Mouse (Mus musculus): ENCODE data around the gene Zyg11b. TPM values are rescaled to one million over a fixed set of nuclear protein-coding genes. Genes with fewer than 3 reads are reported as not detected.

The Zyg11b gene
- polyA plus RNA-seq, 1 experiment = 18.3 TPM

DNA sequence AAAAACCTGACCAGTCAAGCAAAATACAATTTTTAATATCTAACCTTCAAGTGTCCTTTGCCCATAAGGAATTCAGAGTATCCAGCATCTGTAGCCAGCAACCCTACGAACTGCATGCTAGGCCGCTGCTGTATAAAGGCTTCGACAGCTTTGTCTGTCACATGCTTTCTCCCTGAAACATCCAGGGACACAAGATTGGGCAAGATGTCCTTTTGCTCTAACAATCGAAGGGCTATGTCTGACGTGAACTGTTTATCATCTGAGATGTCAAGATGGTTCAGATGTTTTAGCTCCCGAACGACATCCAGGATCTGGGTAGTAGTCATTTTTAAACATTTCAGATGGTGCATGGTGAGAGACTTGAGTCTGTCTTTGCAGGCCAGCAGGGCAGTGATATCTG, 35.1 kb downstream of the Zyg11b start:
- no peaks in the 10 kb centered on the region for H3K4me1 ChIP-seq (ENCODE audit: control insufficient read depth, insufficient read depth, insufficient read length, low read length)
- H3K27ac ChIP-seq (replicated peaks; ENCODE audit: low read depth, low read length) = no peak overlapping the region
- no peak overlapping the region for H3K4me3 ChIP-seq (ENCODE audit: insufficient read depth, low read depth, low read length)

DNA sequence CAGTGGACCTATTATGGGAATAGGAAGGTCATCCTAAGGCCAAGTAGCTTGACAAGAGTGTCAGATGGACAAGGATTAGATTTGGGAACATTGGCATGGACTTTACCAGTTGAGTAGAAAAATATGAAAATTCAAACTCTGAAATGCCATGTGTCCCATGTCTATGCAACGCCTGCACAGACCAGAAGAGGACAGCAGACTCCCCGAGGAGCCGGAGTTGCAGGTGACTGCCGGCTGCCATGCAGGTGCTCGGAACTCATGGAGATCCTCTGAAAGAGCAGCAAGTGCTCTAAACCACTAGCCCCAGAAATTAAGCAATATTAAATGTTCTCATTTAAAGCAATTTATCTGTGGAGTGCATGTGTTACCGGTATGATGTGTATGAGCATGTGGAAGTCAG, 47.6 kb downstream of the Zyg11b start:
- Histone ChIP-seq H3K4me3 (ENCODE audit: insufficient read depth, low read depth, low read length) (no peak overlapping the region), H3K27ac (replicated peaks; ENCODE audit: low read depth, low read length) (no peak overlapping the region), H3K4me1 (ENCODE audit: control insufficient read depth, insufficient read depth, insufficient read length, low read length) (no peaks in the 10 kb centered on the region)

DNA sequence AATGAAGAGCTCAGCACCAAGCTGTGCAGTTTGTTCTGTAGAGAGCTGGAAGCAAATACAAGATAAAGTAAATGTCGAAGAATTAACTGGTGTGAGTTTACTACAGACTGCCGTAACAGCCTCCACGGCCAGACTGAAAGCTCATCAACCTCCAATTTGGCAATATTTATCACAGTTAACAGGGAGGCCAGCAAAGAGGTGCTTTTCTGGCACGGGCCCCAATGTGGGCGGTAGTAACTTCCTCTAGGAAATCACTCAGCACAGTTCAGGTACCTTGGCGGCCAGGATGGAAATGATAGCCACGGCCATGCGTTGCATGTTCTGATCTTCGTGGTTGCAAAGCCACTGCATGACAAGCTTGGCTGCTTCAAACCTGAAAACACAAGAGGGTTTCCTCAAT, 50.4 kb downstream of the Zyg11b start:
- no peak overlapping the region for H3K4me3 ChIP-seq (ENCODE audit: insufficient read depth, low read depth, low read length)
- no peaks in the 10 kb centered on the region for H3K4me1 ChIP-seq (ENCODE audit: control insufficient read depth, insufficient read depth, insufficient read length, low read length)
- H3K27ac ChIP-seq (replicated peaks; ENCODE audit: low read depth, low read length) = no peak overlapping the region

DNA sequence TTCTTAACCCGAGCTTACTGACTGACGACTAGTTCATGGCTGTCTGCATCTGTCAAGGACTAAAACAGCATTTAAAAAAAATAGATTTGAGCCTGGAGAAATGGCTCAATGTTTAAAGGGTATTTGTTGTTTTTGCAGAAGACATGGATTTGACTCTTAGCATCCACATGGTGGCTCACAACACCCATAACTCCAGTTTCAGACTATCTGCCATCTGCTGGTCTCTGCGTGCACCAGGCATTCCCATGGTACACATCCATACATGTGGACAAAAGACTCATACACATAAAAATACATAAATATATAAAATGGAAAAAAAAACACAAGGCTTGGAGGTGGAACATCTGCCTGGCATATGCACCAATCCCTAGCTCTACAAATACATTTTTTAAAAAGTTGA, 51.6 kb downstream of the Zyg11b start:
- Histone ChIP-seq H3K4me3 (ENCODE audit: insufficient read depth, low read depth, low read length) (no peak overlapping the region), H3K4me1 (ENCODE audit: control insufficient read depth, insufficient read depth, insufficient read length, low read length) (no peaks in the 10 kb centered on the region), H3K27ac (replicated peaks; ENCODE audit: low read depth, low read length) (no peak overlapping the region)

DNA sequence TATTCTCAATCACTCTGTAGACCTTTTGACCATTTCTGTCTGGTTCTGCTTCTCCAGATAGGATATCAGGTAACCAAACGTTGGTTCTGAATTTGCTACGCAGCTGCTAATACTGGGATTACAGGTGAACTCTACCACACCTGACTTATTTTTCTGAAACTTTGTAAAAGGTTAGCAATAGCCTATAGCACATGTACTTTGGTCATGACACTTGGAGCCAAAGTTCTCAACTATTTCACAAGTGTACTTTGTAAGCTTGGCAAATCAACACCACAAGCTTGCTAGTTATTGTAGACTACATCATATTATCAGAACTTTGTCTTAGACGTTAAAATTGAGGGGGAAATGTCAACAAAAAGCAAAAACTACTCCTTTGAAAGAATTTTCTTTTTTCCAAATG, 67.2 kb downstream of the Zyg11b start:
- H3K4me3 ChIP-seq (ENCODE audit: insufficient read depth, low read depth, low read length) = no peak overlapping the region
- H3K4me1 ChIP-seq (ENCODE audit: control insufficient read depth, insufficient read depth, insufficient read length, low read length) = no peaks in the 10 kb centered on the region
- no peak overlapping the region for H3K27ac ChIP-seq (replicated peaks; ENCODE audit: low read depth, low read length)

DNA sequence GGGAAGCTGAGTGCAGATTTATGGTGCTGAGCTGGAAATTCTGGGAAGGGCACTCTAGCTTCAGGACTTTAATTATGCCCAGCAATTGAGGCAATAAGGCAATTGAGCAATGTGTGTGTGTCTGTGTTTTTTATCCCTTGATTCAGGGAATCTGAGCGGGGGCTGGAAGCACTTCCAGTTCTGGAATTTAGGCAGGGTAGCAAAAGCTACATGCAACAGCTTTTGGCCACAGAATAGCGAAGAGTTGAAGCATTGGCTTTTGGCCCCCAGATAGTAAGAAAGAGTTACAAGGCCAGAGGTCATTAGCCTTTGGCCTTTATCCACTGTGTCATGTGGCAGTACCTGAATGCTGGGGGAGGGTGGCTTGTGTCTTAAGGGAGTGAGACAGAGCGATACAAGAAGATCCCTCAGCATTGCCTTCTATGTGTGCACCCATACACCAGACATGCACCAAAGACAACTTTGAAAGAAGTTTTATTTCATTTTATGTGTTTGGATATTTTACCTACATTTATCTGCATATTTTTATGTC, 75.5 kb downstream of the Zyg11b start:
- Histone ChIP-seq H3K4me3 (ENCODE audit: insufficient read depth, low read depth, low read length) (no peak overlapping the region), H3K27ac (replicated peaks; ENCODE audit: low read depth, low read length) (peak overlapping the region; percentile 52), H3K4me1 (ENCODE audit: control insufficient read depth, insufficient read depth, insufficient read length, low read length) (peaks cover 6% of the 10 kb centered on the region; the same call in 1 of the 2 replicates)

DNA sequence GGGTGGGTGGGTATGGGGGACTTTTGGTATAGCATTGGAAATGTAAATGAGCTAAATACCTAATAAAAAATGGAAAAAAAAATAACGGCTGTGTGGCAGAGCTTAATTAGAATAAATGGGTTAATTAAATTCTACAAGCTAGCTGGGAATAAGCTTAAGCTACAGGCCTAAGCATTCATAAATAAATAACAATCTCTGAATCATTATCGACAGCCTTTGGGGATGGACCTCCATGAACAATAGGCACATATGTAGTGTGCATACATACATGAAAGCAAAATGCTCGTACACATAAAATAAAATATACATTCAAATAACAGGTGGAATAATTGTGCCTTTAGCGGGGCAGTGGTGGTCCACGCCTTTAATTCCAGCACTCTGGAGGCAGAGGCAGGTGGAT, 78.4 kb downstream of the Zyg11b start:
- peaks cover 6% of the 10 kb centered on the region; the same call in 1 of the 2 replicates for H3K4me1 ChIP-seq (ENCODE audit: control insufficient read depth, insufficient read depth, insufficient read length, low read length)
- H3K27ac ChIP-seq (replicated peaks; ENCODE audit: low read depth, low read length) = no peak overlapping the region
- no peak overlapping the region for H3K4me3 ChIP-seq (ENCODE audit: insufficient read depth, low read depth, low read length)

DNA sequence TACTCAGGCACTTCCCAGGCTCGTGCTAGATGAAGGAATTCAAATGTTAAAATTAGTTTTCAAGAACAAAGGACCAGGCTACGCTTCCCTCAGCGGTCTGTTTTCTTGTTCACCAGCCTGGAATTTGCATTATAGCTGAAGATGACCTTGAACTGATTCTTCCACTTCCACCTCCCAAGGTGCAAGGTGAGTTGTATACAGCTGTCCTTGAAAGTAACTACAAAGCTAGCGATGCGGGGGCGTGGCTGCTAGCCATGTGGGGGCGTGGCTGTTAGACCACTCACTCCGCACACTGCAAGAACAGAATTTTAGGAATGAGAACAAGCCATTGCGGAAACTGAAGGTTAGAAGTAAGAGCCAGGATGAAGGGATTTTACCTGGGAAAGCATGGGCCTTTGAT, 81.9 kb downstream of the Zyg11b start:
- Histone ChIP-seq H3K27ac (replicated peaks; ENCODE audit: low read depth, low read length) (no peak overlapping the region), H3K4me3 (ENCODE audit: insufficient read depth, low read depth, low read length) (no peak overlapping the region), H3K4me1 (ENCODE audit: control insufficient read depth, insufficient read depth, insufficient read length, low read length) (no peaks in the 10 kb centered on the region; the same call in 1 of the 2 replicates)

DNA sequence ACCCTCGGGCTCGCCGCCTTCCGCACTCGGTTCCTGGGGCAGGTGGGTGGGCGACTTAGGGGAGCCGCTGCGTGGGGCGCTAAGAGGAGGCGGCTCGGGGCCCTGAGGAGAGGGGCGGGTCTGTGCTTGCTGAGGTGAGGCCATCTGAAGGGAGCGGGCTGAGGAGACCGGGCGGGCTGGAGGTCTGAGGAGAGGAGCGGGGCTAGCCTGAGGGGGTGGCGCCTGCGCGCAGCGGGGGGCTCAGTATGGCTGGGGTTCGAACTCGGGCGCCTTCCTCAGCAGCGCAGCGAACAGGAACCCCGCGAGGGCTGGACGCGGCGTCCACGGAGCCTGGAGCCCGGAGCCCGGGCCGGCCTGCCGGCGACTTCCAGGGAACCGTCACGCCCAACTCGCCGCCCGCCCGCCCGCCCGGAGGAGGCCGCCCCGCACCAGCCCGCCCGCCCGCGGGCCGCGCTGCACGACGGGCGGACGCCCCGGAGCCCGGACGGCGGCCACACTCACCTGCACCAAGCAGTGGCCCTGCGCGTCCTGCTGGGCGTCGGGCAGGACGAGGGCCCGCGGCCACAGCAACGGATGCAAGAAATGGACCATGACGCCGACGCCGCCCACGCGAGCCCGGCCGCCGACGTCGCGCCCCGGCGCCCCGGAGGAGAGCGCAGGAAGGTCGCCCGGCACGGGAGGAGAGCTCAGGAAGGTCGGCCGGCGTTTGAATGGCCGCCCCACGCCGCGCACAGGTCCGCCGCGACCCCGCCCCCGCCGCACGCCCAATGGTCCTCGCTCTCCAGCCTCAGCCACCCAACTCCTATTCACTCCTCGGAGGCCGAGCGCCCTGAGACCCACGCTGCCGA, 83.3 kb downstream of the Zyg11b start, which contains the start of gene Zyg11a:
TSS of gene Zyg11a (minus strand) at position 717 of the 848 bp plus-strand sequence.
- peak within 1 kb of the TSS; percentile 58 for H3K4me3 ChIP-seq (ENCODE audit: insufficient read depth, low read depth, low read length)
- H3K27ac ChIP-seq (replicated peaks; ENCODE audit: low read depth, low read length) = no peak within 1 kb of the TSS
- H3K4me1 ChIP-seq (ENCODE audit: control insufficient read depth, insufficient read depth, insufficient read length, low read length) = no peaks in the 10 kb centered on the region; the same call in 1 of the 2 replicates

DNA sequence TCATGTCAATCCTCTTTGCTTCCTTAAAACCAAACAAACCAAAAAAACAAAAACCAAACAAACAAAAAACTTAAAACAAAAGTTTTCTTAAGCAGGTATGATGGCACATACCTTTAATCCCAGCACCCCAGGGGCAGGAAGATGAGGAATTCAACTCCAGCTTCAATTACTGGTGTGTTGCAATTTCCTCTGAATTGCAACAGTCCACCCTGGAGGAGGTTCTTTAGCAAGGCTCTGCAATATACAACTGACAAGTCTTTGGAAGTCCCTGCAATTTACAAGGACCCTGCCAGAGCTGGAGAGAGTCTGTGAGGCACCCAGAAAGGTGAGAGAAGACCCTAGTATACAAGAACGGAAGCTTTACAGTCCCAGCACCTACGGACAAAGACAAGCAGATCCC, 87.9 kb downstream of the Zyg11b start:
- no peaks in the 10 kb centered on the region; the same call in 1 of the 2 replicates for H3K4me1 ChIP-seq (ENCODE audit: control insufficient read depth, insufficient read depth, insufficient read length, low read length)
- H3K4me3 ChIP-seq (ENCODE audit: insufficient read depth, low read depth, low read length) = no peak overlapping the region
- no peak overlapping the region for H3K27ac ChIP-seq (replicated peaks; ENCODE audit: low read depth, low read length)

DNA sequence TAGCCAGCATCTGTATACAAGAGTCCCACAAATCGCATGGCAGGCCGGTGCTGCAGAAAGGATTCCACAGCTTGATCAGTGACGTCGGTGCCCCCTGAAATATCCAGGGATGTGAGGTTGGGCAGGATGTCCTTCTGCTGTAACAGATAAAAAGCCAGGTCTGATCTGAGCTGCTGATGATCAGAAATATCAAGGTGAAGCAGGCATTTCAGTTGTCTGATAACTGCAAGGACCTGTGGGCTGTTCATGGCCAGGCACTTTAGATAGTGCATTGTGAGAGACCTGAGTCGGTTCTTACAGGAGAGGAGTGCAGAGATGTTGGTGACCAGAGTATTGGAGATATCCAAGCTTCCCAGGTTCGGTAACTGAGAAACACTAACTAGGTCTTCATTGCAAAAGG, 96.3 kb downstream of the Zyg11b start:
- Histone ChIP-seq H3K4me3 (ENCODE audit: insufficient read depth, low read depth, low read length) (no peak overlapping the region), H3K4me1 (ENCODE audit: control insufficient read depth, insufficient read depth, insufficient read length, low read length) (no peaks in the 10 kb centered on the region), H3K27ac (replicated peaks; ENCODE audit: low read depth, low read length) (no peak overlapping the region)

DNA sequence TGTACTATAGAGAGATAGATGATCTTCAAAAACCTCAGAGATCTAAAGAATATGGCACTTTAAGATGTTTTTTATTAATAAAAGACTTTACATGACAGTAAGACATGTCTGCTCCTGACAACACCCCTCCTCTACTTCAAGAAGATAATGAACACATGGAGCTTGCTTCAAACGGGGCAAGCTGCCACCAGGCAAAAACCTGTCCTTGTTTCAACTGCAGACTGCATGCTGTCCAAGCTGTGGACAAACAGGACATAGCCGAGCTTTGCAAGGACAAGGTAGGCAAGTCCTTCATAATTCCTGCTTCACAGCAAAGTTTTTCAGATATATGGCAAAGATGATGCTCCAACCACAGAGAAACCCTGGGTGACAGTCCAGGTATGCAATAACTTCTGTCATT, 101.7 kb downstream of the Zyg11b start:
- Histone ChIP-seq H3K27ac (replicated peaks; ENCODE audit: low read depth, low read length) (no peak overlapping the region), H3K4me1 (ENCODE audit: control insufficient read depth, insufficient read depth, insufficient read length, low read length) (no peaks in the 10 kb centered on the region), H3K4me3 (ENCODE audit: insufficient read depth, low read depth, low read length) (no peak overlapping the region)

DNA sequence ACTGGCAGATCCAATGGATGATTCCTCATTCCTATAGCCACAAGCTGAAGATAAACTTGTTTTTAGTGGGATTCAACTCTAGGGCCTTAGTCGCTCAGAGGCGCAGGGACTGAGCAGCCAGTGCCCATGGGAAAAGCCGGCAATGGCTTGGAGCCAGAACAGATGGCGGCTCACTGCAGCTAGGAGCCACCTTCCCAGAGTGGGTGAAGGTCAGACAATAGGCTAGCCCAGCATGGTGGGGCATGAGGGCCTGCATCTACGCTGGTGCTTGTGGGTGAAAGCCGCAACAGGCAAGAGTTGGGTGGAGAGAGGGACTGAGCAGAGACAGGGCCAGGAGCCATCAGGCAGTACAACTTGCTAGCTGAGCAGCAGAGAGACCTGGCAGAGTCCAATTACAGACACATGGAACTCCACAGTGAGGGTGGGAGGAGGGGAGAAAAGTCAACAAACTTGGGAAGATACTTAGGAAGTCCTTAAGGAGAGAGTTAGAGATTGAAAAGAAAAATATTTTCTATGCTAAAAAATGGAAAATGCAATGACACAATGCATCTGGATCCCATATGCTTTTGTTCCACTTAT, 104.5 kb downstream of the Zyg11b start:
- H3K27ac ChIP-seq (replicated peaks; ENCODE audit: low read depth, low read length) = peak overlapping the region; percentile 47
- H3K4me1 ChIP-seq (ENCODE audit: control insufficient read depth, insufficient read depth, insufficient read length, low read length) = no peaks in the 10 kb centered on the region
- peak overlapping the region; percentile 36 for H3K4me3 ChIP-seq (ENCODE audit: insufficient read depth, low read depth, low read length)

DNA sequence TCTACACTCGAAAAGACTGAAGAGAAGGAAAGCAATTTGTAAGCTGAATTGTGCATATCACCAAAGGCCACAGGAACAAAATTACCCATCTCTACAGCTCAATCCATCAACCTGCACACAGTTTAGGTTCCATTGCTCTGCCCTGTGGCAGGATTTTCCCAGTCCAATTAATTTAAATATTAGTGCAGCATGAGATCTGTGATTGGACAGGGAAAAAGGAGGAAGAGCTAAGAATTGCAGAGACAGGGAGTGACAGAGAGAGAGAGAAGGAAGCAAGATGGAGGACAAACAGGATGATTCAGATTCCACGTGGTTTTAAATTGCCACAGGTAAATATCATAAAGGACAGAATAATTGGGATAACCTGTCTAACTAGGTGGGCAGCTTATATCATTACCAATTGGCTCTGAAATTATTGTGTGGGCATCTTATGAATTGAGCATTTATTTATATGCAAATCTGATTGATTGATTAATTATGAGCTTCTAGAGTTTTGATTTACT, 108.0 kb downstream of the Zyg11b start:
- H3K27ac ChIP-seq (replicated peaks; ENCODE audit: low read depth, low read length) = no peak overlapping the region
- H3K4me3 ChIP-seq (ENCODE audit: insufficient read depth, low read depth, low read length) = no peak overlapping the region
- H3K4me1 ChIP-seq (ENCODE audit: control insufficient read depth, insufficient read depth, insufficient read length, low read length) = no peaks in the 10 kb centered on the region

DNA sequence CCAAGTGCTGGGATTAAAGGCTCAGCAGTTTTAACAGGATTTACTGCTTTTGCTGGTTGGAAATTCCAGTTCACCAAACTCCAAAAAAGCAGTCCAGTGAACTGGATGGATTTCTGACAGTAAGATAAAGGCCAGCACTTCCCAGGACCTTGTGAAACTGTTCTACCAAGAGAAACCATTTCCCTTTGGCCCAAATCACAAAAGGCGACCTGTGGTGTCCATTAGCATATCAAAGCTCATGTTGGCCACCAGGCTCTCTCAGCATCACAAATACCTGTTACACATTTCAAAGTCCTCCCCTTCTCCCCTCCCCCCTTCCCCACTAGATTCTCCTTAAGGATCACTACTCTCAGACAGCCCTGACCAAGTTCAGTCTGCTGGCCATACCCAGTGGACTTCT, 118.6 kb downstream of the Zyg11b start:
- no peak overlapping the region for H3K27ac ChIP-seq (replicated peaks; ENCODE audit: low read depth, low read length)
- H3K4me3 ChIP-seq (ENCODE audit: insufficient read depth, low read depth, low read length) = no peak overlapping the region
- no peaks in the 10 kb centered on the region for H3K4me1 ChIP-seq (ENCODE audit: control insufficient read depth, insufficient read depth, insufficient read length, low read length)
